Mouse (Mus musculus) midbrain, postnatal 0 days (tissue): ENCODE measurements around the gene Zfp866. TPM values are rescaled to one million over a fixed set of nuclear protein-coding genes. Genes with fewer than 3 reads are reported as not detected.

Experiments
- ATAC-seq: fragments of 200-750 bp; cut with Nextera tagmentation; 2 replicates; pipeline ENCODE4 v1.8.0; 2017; ENCODE audit warnings: moderate number of reproducible peaks, mild to moderate bottlenecking, moderate TSS enrichment, moderate library complexity; ENCODE audit not compliant: low FRiP score
- DNase-seq: peaks from one replicate; pipeline ENCODE4 v3.0.0-alpha.2; 2015; ENCODE audit warnings: low spot score
- H3K27ac ChIP-seq: fragments of 300-500 bp; sonication (generic); 2 replicates; pipeline ENCODE4 v1.5.1; 2014; ENCODE audit warnings: low read depth, mild to moderate bottlenecking, low read length, mixed read lengths
- H3K27me3 ChIP-seq: fragments of 300-500 bp; sonication (generic); 2 replicates; pipeline ENCODE4 v1.6.1; 2014; ENCODE audit warnings: low read length, control low read depth, mixed read lengths; ENCODE audit not compliant: insufficient read depth
- H3K36me3 ChIP-seq: fragments of 300-500 bp; sonication (generic); 2 replicates; pipeline ENCODE4 v1.6.1; 2014; ENCODE audit warnings: low read length, control low read depth, mixed read lengths; ENCODE audit not compliant: insufficient read depth
- H3K4me1 ChIP-seq: fragments of 300-500 bp; sonication (generic); 2 replicates; pipeline ENCODE4 v1.6.1; 2014; ENCODE audit warnings: mild to moderate bottlenecking, control low read depth, antibody characterized with exemption, low read length, mixed read lengths; ENCODE audit not compliant: insufficient read depth
- H3K4me2 ChIP-seq: fragments of 300-500 bp; sonication (generic); 2 replicates; pipeline ENCODE4 v1.6.1; 2014; ENCODE audit warnings: low read depth, mild to moderate bottlenecking, low read length, mixed read lengths; ENCODE audit not compliant: poor library complexity, severe bottlenecking
- H3K4me3 ChIP-seq: fragments of 300-500 bp; sonication (generic); 2 replicates; pipeline ENCODE4 v1.5.1; 2014; ENCODE audit warnings: low read depth, mild to moderate bottlenecking, low read length, moderate library complexity
- H3K9ac ChIP-seq: fragments of 300-500 bp; sonication (generic); replicated peaks from 2 replicates; pipeline ENCODE4 v1.6.1; 2014; ENCODE audit warnings: mild to moderate bottlenecking, low read length, moderate library complexity, mixed read lengths; ENCODE audit not compliant: poor library complexity, severe bottlenecking
- H3K9me3 ChIP-seq: fragments of 300-500 bp; sonication (generic); 2 replicates; pipeline ENCODE4 v1.6.1; 2016; ENCODE audit warnings: low read length, control low read depth
- CTCF ChIP-seq: IDR thresholded peaks from 2 replicates; pipeline ENCODE4 v1.5.1; 2016; ENCODE audit warnings: antibody characterized with exemption, mild to moderate bottlenecking
- WGBS: fragments of 180-500 bp; shearing (Covaris S2); extraction: QIAGEN DNeasy Blood & Tissue Kit; methylation state at CpG from one replicate; pipeline ENCODE4 v1.1.7; 2014; 5-methylcytosine and 5-hydroxymethylcytosine counted together
- polyA plus RNA-seq: library from polyadenylated mRNA; unstranded; fragments of >200 nt; fragmentation: Nextera tagmentation; extraction: Ambion mirVana; gene quantifications from 2 replicates; pipeline ENCODE4 v1.2.1, GENCODE M21; 2015
- total RNA-seq: library from RNA; depleted of rRNA; stranded (reverse); fragments of >200 nt; gene quantifications from 2 replicates; pipeline ENCODE4 v1.2.3, GENCODE M21; 2014

The Zfp866 gene
- total and polyA plus RNA-seq, 2 experiments from 2014 or later, result 19.2 to 44.7 TPM

- no peak for TF ChIP-seq CTCF
- no peak overlapping the region for H3K27ac ChIP-seq
- H3K36me3 ChIP-seq, result peaks cover 44% of the 10 kb centered on the region
- 0 out of 2 replicates have a peak, but pooled peaks cover 3% of the 10 kb centered on the region for H3K9me3 ChIP-seq
- no peaks in the 10 kb centered on the region for H3K27me3 ChIP-seq
- WGBS, result 88% methylated on average over 4 of the region's 4 CpGs
- no peaks in the 10 kb centered on the region for H3K4me1 ChIP-seq
- H3K4me3 ChIP-seq, result no peak overlapping the region
- no peak for DNase-seq
- H3K9ac ChIP-seq, result no peak overlapping the region
- H3K4me2 ChIP-seq, result no peak overlapping the region
- ATAC-seq, result no peak
Measured at GRCm38 (mm10) chr8:69761814-69762445, 29.0 kb downstream of the Zfp866 start.

DNA sequence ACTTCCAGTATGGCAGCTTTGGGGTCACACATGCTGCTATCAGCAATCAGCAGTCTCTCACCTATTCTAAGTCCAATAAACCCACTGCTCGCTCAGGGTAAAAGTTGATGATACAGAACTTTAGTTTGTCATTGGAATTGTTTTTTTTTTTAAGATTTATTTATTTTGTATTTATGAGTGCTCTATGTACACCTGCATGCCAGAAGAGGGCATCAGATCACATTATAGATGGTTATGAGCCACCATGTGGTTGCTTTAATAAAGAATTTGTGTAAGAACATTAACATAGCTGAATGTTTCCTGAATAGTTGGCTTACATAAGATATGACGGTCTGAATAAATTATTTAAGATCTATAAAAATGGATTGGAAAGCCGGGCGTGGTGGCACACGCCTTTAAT is 32.7 kb downstream of the Zfp866 start:
- Histone ChIP-seq H3K4me3 (no peak overlapping the region), H3K36me3 (peaks cover 17% of the 10 kb centered on the region; the same call in 1 of the 2 replicates), H3K9me3 (no peaks in the 10 kb centered on the region), H3K27ac (no peak overlapping the region), H3K4me1 (no peaks in the 10 kb centered on the region), H3K9ac (no peak overlapping the region), H3K27me3 (no peaks in the 10 kb centered on the region), H3K4me2 (no peak overlapping the region)
- ATAC-seq, result no peak
- TF ChIP-seq CTCF, result peak; percentile 52
- DNase-seq, result no peak
- WGBS, result 94% methylated on average over 5 of the region's 5 CpGs

GRCm38 (mm10) chr8:69752437-69752836 is 38.5 kb downstream of the Zfp866 start:
- Histone ChIP-seq H3K9ac (no peak overlapping the region), H3K4me1 (peaks cover 5% of the 10 kb centered on the region), H3K27ac (no peak overlapping the region), H3K4me3 (no peak overlapping the region), H3K4me2 (no peak overlapping the region), H3K27me3 (no peaks in the 10 kb centered on the region), H3K36me3 (peaks cover 6% of the 10 kb centered on the region; the same call in 1 of the 2 replicates), H3K9me3 (no peaks in the 10 kb centered on the region)
- 88% methylated on average over 2 of the region's 2 CpGs for WGBS
- no peak for DNase-seq
- ATAC-seq, result no peak
- no peak for TF ChIP-seq CTCF

- WGBS, result 3% methylated on average over 48 of the region's 48 CpGs
- Histone ChIP-seq H3K4me1 (peaks cover 5% of the 10 kb centered on the region), H3K27ac (peak within 1 kb of the TSS; percentile 98), H3K9me3 (no peaks in the 10 kb centered on the region), H3K36me3 (peaks cover 3% of the 10 kb centered on the region; the same call in 1 of the 2 replicates), H3K4me3 (peak within 1 kb of the TSS; percentile 66), H3K4me2 (peak within 1 kb of the TSS; percentile 49), H3K9ac (peak within 1 kb of the TSS; percentile 86), H3K27me3 (no peaks in the 10 kb centered on the region)
- TF ChIP-seq CTCF, result no peak
- peak; percentile 97 for DNase-seq
- peak; percentile 99 for ATAC-seq
Measured at GRCm38 (mm10) chr8:69749544-69750454, 41.2 kb downstream of the Zfp866 start, which contains the start of gene Zfp963. Gene Zfp963, minus strand, starts transcription at chr8:69749970.

DNA sequence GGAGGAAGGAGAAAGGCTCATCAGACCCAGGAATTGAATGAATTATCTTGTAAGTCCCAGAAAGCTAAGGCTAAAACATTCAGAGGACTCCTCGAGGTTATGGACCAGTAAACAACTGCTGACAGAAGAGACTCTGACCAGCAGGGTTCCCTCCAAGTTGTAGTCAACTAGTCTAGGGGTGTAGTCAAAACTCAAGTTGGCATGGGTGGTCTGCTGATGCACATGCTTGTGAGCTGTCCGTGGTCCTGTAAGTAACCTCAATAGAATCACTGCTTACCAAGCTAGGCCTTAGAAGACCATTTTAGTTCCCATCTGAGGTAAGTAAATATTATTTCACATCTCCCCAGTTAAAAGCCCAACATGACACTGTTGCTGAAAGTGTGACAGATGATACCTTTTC is 49.7 kb downstream of the Zfp866 start:
- no peak for TF ChIP-seq CTCF

GRCm38 (mm10) chr8:69740763-69741162 is 50.2 kb downstream of the Zfp866 start:
- Histone ChIP-seq H3K27ac (no peak overlapping the region), H3K9ac (no peak overlapping the region), H3K4me3 (no peak overlapping the region), H3K36me3 (peaks cover 8% of the 10 kb centered on the region), H3K27me3 (no peaks in the 10 kb centered on the region), H3K9me3 (no peaks in the 10 kb centered on the region), H3K4me1 (no peaks in the 10 kb centered on the region), H3K4me2 (no peak overlapping the region)
- no peak for TF ChIP-seq CTCF
- 91% methylated on average over 6 of the region's 6 CpGs for WGBS
- no peak for ATAC-seq
- no peak for DNase-seq

More for the DNA sequence above, 49.7 kb downstream of the Zfp866 start:
- no peak for DNase-seq
- Histone ChIP-seq H3K4me1 (no peaks in the 10 kb centered on the region), H3K36me3 (peaks cover 8% of the 10 kb centered on the region), H3K4me2 (no peak overlapping the region), H3K27me3 (no peaks in the 10 kb centered on the region), H3K9ac (no peak overlapping the region), H3K9me3 (no peaks in the 10 kb centered on the region), H3K27ac (no peak overlapping the region), H3K4me3 (no peak overlapping the region)
- no peak for ATAC-seq
- 88% methylated on average over 2 of the region's 2 CpGs for WGBS
